Mouse (Mus musculus) neural tube, embryonic 14.5 days (tissue): ENCODE measurements at regions not wholly inside any gene's neighbourhood (a gene's known extent, or its start where the extent isn't known, plus 50 kb on each side); places are given as distances from the start of the nearest gene placed in this dataset.

ENCODE experiments used
- ATAC-seq: fragments of 200-750 bp; cut with Nextera tagmentation; 2 replicates; pipeline ENCODE4 v1.8.0; 2017; ENCODE audit warnings: low read depth, mild to moderate bottlenecking, moderate TSS enrichment, moderate library complexity
- H3K27ac ChIP-seq: fragments of 300-500 bp; sonication (generic); 2 replicates; pipeline ENCODE4 v1.5.1; 2014; ENCODE audit warnings: low read depth, mild to moderate bottlenecking, control low read depth, low read length, moderate library complexity, mixed read lengths
- H3K27me3 ChIP-seq: fragments of 300-500 bp; sonication (generic); 2 replicates; pipeline ENCODE4 v1.6.1; 2014; ENCODE audit warnings: low read length; ENCODE audit not compliant: control insufficient read depth, insufficient read depth
- H3K36me3 ChIP-seq: fragments of 300-500 bp; sonication (generic); 2 replicates; pipeline ENCODE4 v1.6.1; 2014; ENCODE audit warnings: low read length, mixed read lengths; ENCODE audit not compliant: control insufficient read depth, insufficient read depth
- H3K4me1 ChIP-seq: fragments of 300-500 bp; sonication (generic); 2 replicates; pipeline ENCODE4 v1.6.1; 2014; ENCODE audit warnings: low read length; ENCODE audit not compliant: control insufficient read depth, insufficient read depth
- H3K4me2 ChIP-seq: fragments of 300-500 bp; sonication (generic); 2 replicates; pipeline ENCODE4 v1.6.1; 2014; ENCODE audit warnings: mild to moderate bottlenecking, low read depth, low read length, control low read depth
- H3K4me3 ChIP-seq: fragments of 300-500 bp; sonication (generic); 2 replicates; pipeline ENCODE4 v1.5.1; 2014; ENCODE audit warnings: low read depth, low read length, control low read depth, mixed read lengths
- H3K9ac ChIP-seq: fragments of 300-500 bp; sonication (generic); replicated peaks from 2 replicates; pipeline ENCODE4 v1.6.1; 2014; ENCODE audit warnings: low read depth, mild to moderate bottlenecking, control low read depth, low read length, mixed read lengths
- H3K9me3 ChIP-seq: fragments of 300-500 bp; sonication (generic); 2 replicates; pipeline ENCODE4 v1.6.1; 2016; ENCODE audit warnings: low read length; ENCODE audit not compliant: control insufficient read depth
- WGBS: fragments of 180-500 bp; shearing (Covaris S2); extraction: QIAGEN DNeasy Blood & Tissue Kit; methylation state at CpG from one replicate; pipeline ENCODE4 v1.1.7; 2014; 5-methylcytosine and 5-hydroxymethylcytosine counted together

- H3K27ac ChIP-seq, result no peak overlapping the region
- no peak for ATAC-seq
Measured at GRCm38 (mm10) chr12:79945899-79946298, 166.9 kb downstream of the Zfp36l1 start.

GRCm38 (mm10) chr12:79944714-79945493 lies 167.9 kb downstream of the Zfp36l1 start:
- Histone ChIP-seq H3K4me2 (no peak overlapping the region), H3K4me3 (no peak overlapping the region), H3K27me3 (no peaks in the 10 kb centered on the region), H3K36me3 (no peaks in the 10 kb centered on the region), H3K9me3 (no peaks in the 10 kb centered on the region), H3K9ac (no peak overlapping the region), H3K27ac (no peak overlapping the region; the same call in 1 of the 2 replicates), H3K4me1 (0 out of 2 replicates have a peak, but pooled peaks cover 10% of the 10 kb centered on the region)
- ATAC-seq, result no peak
- WGBS, result 24% methylated on average over 6 of the region's 6 CpGs

More at GRCm38 (mm10) chr12:79945899-79946298, 166.9 kb downstream of the Zfp36l1 start:
- Histone ChIP-seq H3K9me3 (no peaks in the 10 kb centered on the region), H3K4me2 (no peak overlapping the region), H3K27me3 (no peaks in the 10 kb centered on the region), H3K4me3 (no peak overlapping the region), H3K9ac (no peak overlapping the region), H3K36me3 (no peaks in the 10 kb centered on the region), H3K4me1 (0 out of 2 replicates have a peak, but pooled peaks cover 10% of the 10 kb centered on the region)
- WGBS, result 88% methylated on average over 4 of the region's 4 CpGs

GRCm38 (mm10) chr12:79944090-79944489 lies 168.7 kb downstream of the Zfp36l1 start:
- H3K4me3 ChIP-seq, result no peak overlapping the region
- H3K27ac ChIP-seq, result no peak overlapping the region; the same call in 1 of the 2 replicates
- no peaks in the 10 kb centered on the region for H3K36me3 ChIP-seq
- H3K4me2 ChIP-seq, result no peak overlapping the region
- 88% methylated on average over 10 of the region's 10 CpGs for WGBS
- H3K9me3 ChIP-seq, result no peaks in the 10 kb centered on the region
- H3K27me3 ChIP-seq, result no peaks in the 10 kb centered on the region
- H3K4me1 ChIP-seq, result 0 out of 2 replicates have a peak, but pooled peaks cover 10% of the 10 kb centered on the region
- H3K9ac ChIP-seq, result no peak overlapping the region
- ATAC-seq, result no peak

- H3K9ac ChIP-seq, result no peak overlapping the region
- ATAC-seq, result no peak
- 53% methylated on average over 10 of the region's 10 CpGs for WGBS
Measured at GRCm38 (mm10) chr12:79942563-79943131, 170.2 kb downstream of the Zfp36l1 start.

GRCm38 (mm10) chr12:79941828-79942227 lies 171.0 kb downstream of the Zfp36l1 start:
- no peaks in the 10 kb centered on the region for H3K27me3 ChIP-seq
- H3K36me3 ChIP-seq, result no peaks in the 10 kb centered on the region
- no peaks in the 10 kb centered on the region for H3K9me3 ChIP-seq
- H3K4me2 ChIP-seq, result no peak overlapping the region
- ATAC-seq, result no peak
- WGBS, result 48% methylated on average over 3 of the region's 3 CpGs
- no peak overlapping the region for H3K9ac ChIP-seq
- no peak overlapping the region for H3K4me3 ChIP-seq
- no peak overlapping the region for H3K27ac ChIP-seq
- H3K4me1 ChIP-seq, result 0 out of 2 replicates have a peak, but pooled peaks cover 10% of the 10 kb centered on the region

More at GRCm38 (mm10) chr12:79942563-79943131, 170.2 kb downstream of the Zfp36l1 start:
- H3K4me1 ChIP-seq, result 0 out of 2 replicates have a peak, but pooled peaks cover 10% of the 10 kb centered on the region
- no peaks in the 10 kb centered on the region for H3K27me3 ChIP-seq
- no peaks in the 10 kb centered on the region for H3K36me3 ChIP-seq
- H3K27ac ChIP-seq, result no peak overlapping the region
- H3K4me3 ChIP-seq, result no peak overlapping the region
- H3K9me3 ChIP-seq, result no peaks in the 10 kb centered on the region
- H3K4me2 ChIP-seq, result no peak overlapping the region

- no peak overlapping the region for H3K9ac ChIP-seq
- WGBS, result 91% methylated on average over 9 of the region's 9 CpGs
- no peak for ATAC-seq
- H3K27ac ChIP-seq, result no peak overlapping the region
- H3K27me3 ChIP-seq, result no peaks in the 10 kb centered on the region
- H3K9me3 ChIP-seq, result no peaks in the 10 kb centered on the region
- no peak overlapping the region for H3K4me2 ChIP-seq
- no peak overlapping the region for H3K4me3 ChIP-seq
- H3K36me3 ChIP-seq, result no peaks in the 10 kb centered on the region
- H3K4me1 ChIP-seq, result 0 out of 2 replicates have a peak, but pooled peaks cover 6% of the 10 kb centered on the region
Measured at GRCm38 (mm10) chr12:79939436-79939835, 173.4 kb downstream of the Zfp36l1 start.

GRCm38 (mm10) chr12:79937876-79938275 lies 174.9 kb downstream of the Zfp36l1 start:
- Histone ChIP-seq H3K9me3 (no peaks in the 10 kb centered on the region), H3K27me3 (no peaks in the 10 kb centered on the region), H3K27ac (no peak overlapping the region; the same call in 1 of the 2 replicates), H3K4me1 (0 out of 2 replicates have a peak, but pooled peaks cover 4% of the 10 kb centered on the region), H3K4me3 (no peak overlapping the region), H3K4me2 (no peak overlapping the region), H3K9ac (no peak overlapping the region), H3K36me3 (no peaks in the 10 kb centered on the region)
- no peak for ATAC-seq
- WGBS, result 93% methylated on average over 4 of the region's 4 CpGs

- H3K4me2 ChIP-seq, result no peak overlapping the region
- no peaks in the 10 kb centered on the region for H3K4me1 ChIP-seq
- no peaks in the 10 kb centered on the region for H3K9me3 ChIP-seq
- H3K27me3 ChIP-seq, result no peaks in the 10 kb centered on the region
- peak; percentile 51; the same call in 1 of the 2 replicates for ATAC-seq
- H3K36me3 ChIP-seq, result no peaks in the 10 kb centered on the region
- H3K27ac ChIP-seq, result no peak overlapping the region; the same call in 1 of the 2 replicates
- H3K4me3 ChIP-seq, result no peak overlapping the region
- H3K9ac ChIP-seq, result no peak overlapping the region
- 15% methylated on average over 5 of the region's 5 CpGs for WGBS
Measured at GRCm38 (mm10) chr12:79936698-79937097, 176.1 kb downstream of the Zfp36l1 start.

- 52% methylated on average over 7 of the region's 7 CpGs for WGBS
- no peak overlapping the region for H3K4me3 ChIP-seq
- H3K27me3 ChIP-seq, result no peaks in the 10 kb centered on the region
- no peak overlapping the region for H3K27ac ChIP-seq
- H3K4me1 ChIP-seq, result 0 out of 2 replicates have a peak, but pooled peaks cover 3% of the 10 kb centered on the region
- ATAC-seq, result no peak
- H3K36me3 ChIP-seq, result no peaks in the 10 kb centered on the region
- no peak overlapping the region for H3K9ac ChIP-seq
- no peaks in the 10 kb centered on the region for H3K9me3 ChIP-seq
- no peak overlapping the region for H3K4me2 ChIP-seq
Measured at GRCm38 (mm10) chr12:79934091-79934490, 178.7 kb downstream of the Zfp36l1 start.
